Mouse (Mus musculus) intestine, embryonic 14.5 days (tissue): ENCODE results near the gene Ifit1bl1. TPM values are rescaled to one million over a fixed set of nuclear protein-coding genes. Genes with fewer than 3 reads are reported as not detected.
"Not testable (repeated sequence)": the region's sequence is repeated elsewhere in the genome, so short reads cannot be mapped to it uniquely, and the experiment has no call there.

Experiments used
- ATAC-seq: fragments of 200-750 bp; cut with Nextera tagmentation; replicated peaks from 2 replicates; pipeline ENCODE4 v1.8.0; 2017; ENCODE audit warnings: low read depth, moderate number of reproducible peaks, moderate TSS enrichment, moderate library complexity; ENCODE audit not compliant: low FRiP score, low TSS enrichment
- DNase-seq: peaks from one replicate; pipeline ENCODE4 v3.0.0-alpha.2; 2018; ENCODE audit warnings: low spot score
- H3K27ac ChIP-seq: fragments of 300-500 bp; sonication (generic); 2 replicates; pipeline ENCODE4 v1.5.1; 2014; ENCODE audit warnings: low read depth, mild to moderate bottlenecking, control low read depth
- H3K27me3 ChIP-seq: fragments of 300-500 bp; sonication (generic); replicated peaks from 2 replicates; pipeline ENCODE4 v1.6.1; 2014; ENCODE audit warnings: low read length, control low read depth; ENCODE audit not compliant: control insufficient read depth, insufficient read depth
- H3K36me3 ChIP-seq: fragments of 300-500 bp; sonication (generic); 2 replicates; pipeline ENCODE4 v1.6.1; 2014; ENCODE audit warnings: low read length, control low read depth; ENCODE audit not compliant: control insufficient read depth, insufficient read depth
- H3K4me1 ChIP-seq: fragments of 300-500 bp; sonication (generic); replicated peaks from 2 replicates; pipeline ENCODE4 v1.6.1; 2014; ENCODE audit warnings: low read length, control low read depth, mixed read lengths; ENCODE audit not compliant: control insufficient read depth, insufficient read depth
- H3K4me2 ChIP-seq: fragments of 300-500 bp; sonication (generic); 2 replicates; pipeline ENCODE4 v1.6.1; 2014; ENCODE audit warnings: low read length
- H3K4me3 ChIP-seq: fragments of 300-500 bp; sonication (generic); 2 replicates; pipeline ENCODE4 v1.5.1; 2014; ENCODE audit warnings: low read depth, low read length, control low read depth, mixed read lengths
- H3K9ac ChIP-seq: fragments of 300-500 bp; sonication (generic); 2 replicates; pipeline ENCODE4 v1.6.1; 2014; ENCODE audit warnings: mild to moderate bottlenecking, low read length
- H3K9me3 ChIP-seq: fragments of 300-500 bp; sonication (generic); 2 replicates; pipeline ENCODE4 v1.6.1; 2016; ENCODE audit warnings: low read length, control low read depth; ENCODE audit not compliant: control insufficient read depth
- WGBS: fragments of 180-500 bp; shearing (Covaris S2); extraction: QIAGEN DNeasy Blood & Tissue Kit; methylation state at CpG from one replicate; pipeline ENCODE4 v1.1.7; 2014; 5-methylcytosine and 5-hydroxymethylcytosine counted together
- polyA plus RNA-seq: library from polyadenylated mRNA; unstranded; fragments of >200 nt; fragmentation: Nextera tagmentation; extraction: Ambion mirVana; gene quantifications from 2 replicates; pipeline ENCODE4 v1.2.1, GENCODE M21; 2014

Gene Ifit1bl1
- polyA plus RNA-seq, 1 experiment from 2014 or later = 0.18 TPM

- H3K27me3 ChIP-seq, H3K9me3 ChIP-seq, H3K36me3 ChIP-seq, H3K9ac ChIP-seq, H3K4me3 ChIP-seq, DNase-seq, H3K4me1 ChIP-seq, H3K4me2 ChIP-seq, H3K27ac ChIP-seq: not testable (repeated sequence)
- WGBS = 52% methylated on average over 2 of the region's 2 CpGs
- ATAC-seq = 0 out of 2 replicates have a peak, but pooled peaks have one; percentile 50
These were observed 18.5 kb downstream of the Ifit1bl1 start, which contains the start of gene Ifit3 for GRCm38 (mm10) chr19:34583126-34583766. Ifit3 (plus strand) TSS chr19:34583531.

DNA sequence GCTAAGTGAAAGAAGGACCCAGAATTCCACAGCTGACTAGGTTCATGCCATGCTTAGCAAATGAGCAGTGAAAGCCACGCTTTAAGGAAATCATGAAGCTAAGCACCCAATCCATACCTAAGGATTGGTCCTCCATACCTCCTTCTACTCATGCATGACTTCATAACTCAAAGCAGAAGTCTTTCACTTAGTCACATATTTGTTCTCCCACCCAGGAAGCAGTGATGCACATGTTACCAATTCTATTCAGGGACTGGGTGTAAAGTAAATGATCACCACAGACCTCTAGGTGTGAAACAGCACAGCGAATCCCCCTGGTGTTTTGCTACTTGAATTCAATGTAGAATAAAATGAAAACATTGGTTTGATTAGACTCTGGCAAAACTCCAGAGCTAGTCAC, 19.1 kb downstream of the Ifit1bl1 start:
- H3K36me3 ChIP-seq, ATAC-seq, H3K27me3 ChIP-seq, H3K4me3 ChIP-seq, DNase-seq, H3K4me1 ChIP-seq, H3K9me3 ChIP-seq, H3K9ac ChIP-seq, H3K4me2 ChIP-seq, H3K27ac ChIP-seq: not testable (repeated sequence)
- WGBS = 95% methylated on average over 2 of the region's 2 CpGs

DNA sequence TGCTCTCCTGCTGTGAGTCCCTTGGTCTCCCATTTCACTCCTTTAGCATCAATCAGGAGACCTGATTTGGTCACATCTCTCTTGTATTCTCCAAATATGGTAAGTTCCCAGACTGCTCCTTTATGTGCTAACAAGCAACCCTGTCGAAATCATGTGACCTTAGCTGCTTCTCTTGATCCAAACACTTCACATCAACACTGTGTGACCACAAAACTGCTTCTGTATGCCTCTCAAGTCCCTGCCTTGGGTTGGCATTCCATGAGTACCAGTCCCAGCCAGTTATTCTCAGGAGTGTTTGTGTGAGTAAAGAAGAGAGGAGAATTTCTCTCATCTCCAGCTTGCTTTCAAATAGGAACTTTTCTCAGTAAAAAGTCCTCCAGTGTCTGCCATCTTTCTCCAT, 24.6 kb downstream of the Ifit1bl1 start:
- Histone ChIP-seq H3K27me3 (no peaks in the 10 kb centered on the region), H3K9me3 (no peaks in the 10 kb centered on the region), H3K36me3 (peaks cover 7% of the 10 kb centered on the region), H3K27ac (no peak overlapping the region), H3K4me3 (no peak overlapping the region), H3K9ac (no peak overlapping the region), H3K4me1 (no peaks in the 10 kb centered on the region), H3K4me2 (no peak overlapping the region)
- WGBS = 77% methylated on average over 1 of the region's 1 CpGs
- DNase-seq (no peak), ATAC-seq (no peak)

GRCm38 (mm10) chr19:34573650-34574049, 28.1 kb downstream of the Ifit1bl1 start:
- H3K4me3 ChIP-seq = no peak overlapping the region
- H3K9ac ChIP-seq = no peak overlapping the region
- H3K9me3 ChIP-seq = no peaks in the 10 kb centered on the region
- 0 out of 2 replicates have a peak, but pooled peaks cover 5% of the 10 kb centered on the region for H3K4me1 ChIP-seq
- H3K36me3 ChIP-seq = peaks cover 7% of the 10 kb centered on the region
- H3K27ac ChIP-seq = no peak overlapping the region
- no peak overlapping the region for H3K4me2 ChIP-seq
- WGBS = 93% methylated on average over 5 of the region's 5 CpGs
- ATAC-seq (no peak), DNase-seq (no peak)
- H3K27me3 ChIP-seq = no peaks in the 10 kb centered on the region

GRCm38 (mm10) chr19:34571080-34571479, 30.7 kb downstream of the Ifit1bl1 start:
- Histone ChIP-seq H3K27ac (no peak overlapping the region), H3K4me1 (0 out of 2 replicates have a peak, but pooled peaks cover 5% of the 10 kb centered on the region), H3K4me3 (no peak overlapping the region), H3K9me3 (no peaks in the 10 kb centered on the region), H3K36me3 (peaks cover 7% of the 10 kb centered on the region), H3K27me3 (no peaks in the 10 kb centered on the region), H3K4me2 (no peak overlapping the region), H3K9ac (no peak overlapping the region)
- DNase-seq = no peak
- ATAC-seq = no peak
- 100% methylated on average over 1 of the region's 1 CpGs for WGBS

DNA sequence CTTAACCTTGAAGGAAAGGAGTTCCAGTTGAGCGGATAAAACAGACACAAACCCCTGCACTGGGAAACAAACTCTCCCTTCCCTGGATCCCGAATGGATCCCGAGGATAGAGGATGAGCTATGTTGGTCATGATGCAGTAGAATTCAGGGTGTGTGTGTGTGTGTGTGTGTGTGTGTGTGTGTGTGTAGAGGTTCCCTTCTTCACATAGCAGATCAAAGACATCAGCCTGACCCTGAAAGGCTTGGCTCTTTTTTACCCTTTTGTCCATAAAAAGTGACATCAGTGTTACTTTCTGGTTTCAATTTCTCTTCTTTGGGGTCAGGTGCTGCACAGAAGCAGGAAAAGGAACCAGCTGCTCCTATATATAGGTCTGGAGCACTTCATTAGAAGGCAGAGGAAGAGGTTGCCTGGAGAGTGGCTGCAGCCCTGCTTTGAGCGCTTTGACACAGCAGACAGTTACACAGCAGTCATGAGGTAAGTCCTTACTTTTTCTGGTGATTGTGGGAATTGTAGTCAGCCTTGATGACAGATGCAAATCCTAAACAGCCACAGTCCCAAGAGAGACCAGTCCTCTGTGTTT, 31.8 kb downstream of the Ifit1bl1 start:
- no peaks in the 10 kb centered on the region for H3K27me3 ChIP-seq
- WGBS = 52% methylated on average over 4 of the region's 4 CpGs
- no peak overlapping the region for H3K9ac ChIP-seq
- H3K4me1 ChIP-seq = 0 out of 2 replicates have a peak, but pooled peaks cover 5% of the 10 kb centered on the region
- DNase-seq (no peak), ATAC-seq (no peak)
- no peak overlapping the region for H3K4me3 ChIP-seq
- no peak overlapping the region for H3K27ac ChIP-seq
- H3K4me2 ChIP-seq = no peak overlapping the region
- H3K9me3 ChIP-seq = no peaks in the 10 kb centered on the region
- peaks cover 7% of the 10 kb centered on the region for H3K36me3 ChIP-seq

GRCm38 (mm10) chr19:34568988-34569895, 32.5 kb downstream of the Ifit1bl1 start:
- DNase-seq (no peak), ATAC-seq (no peak)
- Histone ChIP-seq H3K4me3 (no peak overlapping the region), H3K9me3 (no peaks in the 10 kb centered on the region), H3K4me1 (0 out of 2 replicates have a peak, but pooled peaks cover 5% of the 10 kb centered on the region), H3K9ac (no peak overlapping the region), H3K4me2 (no peak overlapping the region), H3K27me3 (no peaks in the 10 kb centered on the region), H3K27ac (no peak overlapping the region), H3K36me3 (peaks cover 7% of the 10 kb centered on the region)
- WGBS = 54% methylated on average over 7 of the region's 7 CpGs

GRCm38 (mm10) chr19:34566178-34566784, 35.5 kb downstream of the Ifit1bl1 start:
- no peaks in the 10 kb centered on the region for H3K27me3 ChIP-seq
- no peak overlapping the region for H3K27ac ChIP-seq
- no peak overlapping the region for H3K9ac ChIP-seq
- no peak for ATAC-seq
- 88% methylated on average over 1 of the region's 1 CpGs for WGBS
- H3K4me1 ChIP-seq = 0 out of 2 replicates have a peak, but pooled peaks cover 5% of the 10 kb centered on the region
- H3K4me2 ChIP-seq = no peak overlapping the region
- H3K4me3 ChIP-seq = no peak overlapping the region
- no peaks in the 10 kb centered on the region for H3K36me3 ChIP-seq
- H3K9me3 ChIP-seq = no peaks in the 10 kb centered on the region
- no peak for DNase-seq
